Mouse (Mus musculus) cerebellum, adult 2 months (tissue): ENCODE results near the gene As3mt.

ENCODE experiments used
- CTCF ChIP-seq: fragments of 200-500 bp; IDR thresholded peaks from 2 replicates; pipeline ENCODE4 v1.5.1; 2011; ENCODE audit warnings: low read depth, mild to moderate bottlenecking, control low read depth, low read length, moderate library complexity, borderline replicate concordance; ENCODE audit not compliant: insufficient read depth
- POLR2A ChIP-seq: fragments of 200-500 bp; IDR thresholded peaks from 2 replicates; pipeline ENCODE4 v1.6.1; 2011; ENCODE audit warnings: low read length, control low read depth, borderline replicate concordance; ENCODE audit not compliant: insufficient read depth

DNA sequence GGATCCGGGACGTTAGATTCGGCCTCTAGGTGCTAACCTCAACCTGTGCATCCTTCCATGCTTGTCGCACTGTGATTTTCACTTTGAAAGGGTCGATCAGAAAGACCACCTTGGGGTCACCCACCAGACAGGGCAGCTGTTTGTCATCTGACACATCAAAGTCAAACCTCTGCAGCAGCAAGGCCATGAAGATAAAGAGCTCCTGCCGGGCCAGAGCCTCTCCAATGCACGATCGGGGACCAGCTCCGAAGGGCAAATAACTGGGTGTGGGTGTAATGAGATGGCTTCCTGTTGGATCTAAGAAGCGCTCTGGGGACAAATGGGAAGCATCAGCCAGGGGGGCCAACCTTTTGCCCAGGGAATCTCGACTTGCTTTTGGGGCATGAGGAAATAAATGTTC lies 40.0 kb upstream of the As3mt start:
- no peak for TF ChIP-seq CTCF
- no peak for TF ChIP-seq POLR2A
